Mouse (Mus musculus) embryo, embryonic 11.5 days (tissue): ENCODE measurements around the gene Zfp523.
A peak's percentile ranks its signal among the peaks of the same experiment; 100 is the strongest.

Source experiments
- DNase-seq: peaks from one replicate; pipeline ENCODE4 v3.0.0-alpha.2; 2012; ENCODE audit warnings: low read depth, low spot score

Zfp523 gene

GRCm38 (mm10) chr17:28176775-28177539, at the start of gene Zfp523:
TSS of gene Zfp523 (plus strand) at chr17:28177129.
- peak; percentile 89 for DNase-seq

GRCm38 (mm10) chr17:28129796-28130195, 47.1 kb upstream of the Zfp523 start:
- DNase-seq = no peak

GRCm38 (mm10) chr17:28130391-28131125, 46.4 kb upstream of the Zfp523 start:
- no peak for DNase-seq

GRCm38 (mm10) chr17:28131156-28131555, 45.8 kb upstream of the Zfp523 start:
- no peak for DNase-seq

GRCm38 (mm10) chr17:28133193-28133592, 43.7 kb upstream of the Zfp523 start:
- DNase-seq = peak; percentile 54

- DNase-seq = no peak
Measured at GRCm38 (mm10) chr17:28135496-28135895, 41.4 kb upstream of the Zfp523 start.

- DNase-seq = no peak
Measured at GRCm38 (mm10) chr17:28136266-28136665, 40.7 kb upstream of the Zfp523 start.

GRCm38 (mm10) chr17:28138013-28138412, 38.9 kb upstream of the Zfp523 start:
- DNase-seq = no peak

GRCm38 (mm10) chr17:28138685-28139084, 38.2 kb upstream of the Zfp523 start:
- DNase-seq = no peak

GRCm38 (mm10) chr17:28140431-28141204, 36.3 kb upstream of the Zfp523 start:
- no peak for DNase-seq

- no peak for DNase-seq
Measured at GRCm38 (mm10) chr17:28141205-28141650, 35.7 kb upstream of the Zfp523 start.

- DNase-seq = peak; percentile 55
Measured at GRCm38 (mm10) chr17:28141771-28142699, 34.9 kb upstream of the Zfp523 start, which contains the start of gene Scube3. TSS of gene Scube3 (plus strand) at chr17:28142141.

- DNase-seq = no peak
Measured at GRCm38 (mm10) chr17:28142700-28143610, 34.0 kb upstream of the Zfp523 start.

GRCm38 (mm10) chr17:28143751-28144150, 33.2 kb upstream of the Zfp523 start:
- DNase-seq = no peak

- no peak for DNase-seq
Measured at GRCm38 (mm10) chr17:28144241-28144640, 32.7 kb upstream of the Zfp523 start.

- DNase-seq = no peak
Measured at GRCm38 (mm10) chr17:28148288-28148687, 28.6 kb upstream of the Zfp523 start.

GRCm38 (mm10) chr17:28149734-28150133, 27.2 kb upstream of the Zfp523 start:
- no peak for DNase-seq

GRCm38 (mm10) chr17:28150456-28150855, 26.5 kb upstream of the Zfp523 start:
- no peak for DNase-seq

- DNase-seq = no peak
Measured at GRCm38 (mm10) chr17:28153095-28153494, 23.8 kb upstream of the Zfp523 start.

GRCm38 (mm10) chr17:28154970-28155369, 22.0 kb upstream of the Zfp523 start:
- DNase-seq = no peak
